Mouse (Mus musculus): ENCODE measurements at regions not wholly inside any gene's neighbourhood (a gene's known extent, or its start where the extent isn't known, plus 50 kb on each side); places are given as distances from the start of the nearest gene placed in this dataset.

DNA sequence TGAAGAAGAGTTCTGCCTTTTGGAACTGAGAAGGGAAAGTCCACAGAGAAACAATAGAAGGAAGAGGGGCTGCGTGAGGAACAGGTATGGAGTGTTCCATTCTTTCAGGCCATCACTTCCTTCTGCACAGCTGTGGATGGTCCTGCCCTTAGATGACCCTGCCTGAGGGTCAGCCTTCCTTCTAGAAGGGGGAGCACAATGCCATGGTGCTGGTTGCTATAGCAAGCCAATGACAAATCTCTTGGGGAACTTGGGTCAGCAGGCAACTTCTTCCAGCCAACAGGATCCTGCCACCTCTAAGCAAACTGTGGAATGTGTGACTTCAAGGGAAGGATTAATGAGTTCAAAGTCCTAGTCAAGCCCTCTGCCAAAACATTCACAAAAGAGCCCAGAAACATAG lies 329.1 kb upstream of the Pard3b start:
- H3K36me3 ChIP-seq, result no peaks in the 10 kb centered on the region
- H3K4me3 ChIP-seq, result no peak overlapping the region
- no peak overlapping the region for H3K4me2 ChIP-seq
- no peaks in the 10 kb centered on the region for H3K9me3 ChIP-seq
- 82% methylated on average over 1 of the region's 1 CpGs for WGBS
- peaks cover 8% of the 10 kb centered on the region; the same call in 1 of the 2 replicates for H3K4me1 ChIP-seq
- H3K27me3 ChIP-seq, result 0 out of 2 replicates have a peak, but pooled peaks cover 3% of the 10 kb centered on the region
- no peak for ATAC-seq (ENCODE audit: insufficient number of reproducible peaks, insufficient read depth, low FRiP score, low TSS enrichment, low read depth)
- H3K9ac ChIP-seq, result no peak overlapping the region
- no peak overlapping the region for H3K27ac ChIP-seq

DNA sequence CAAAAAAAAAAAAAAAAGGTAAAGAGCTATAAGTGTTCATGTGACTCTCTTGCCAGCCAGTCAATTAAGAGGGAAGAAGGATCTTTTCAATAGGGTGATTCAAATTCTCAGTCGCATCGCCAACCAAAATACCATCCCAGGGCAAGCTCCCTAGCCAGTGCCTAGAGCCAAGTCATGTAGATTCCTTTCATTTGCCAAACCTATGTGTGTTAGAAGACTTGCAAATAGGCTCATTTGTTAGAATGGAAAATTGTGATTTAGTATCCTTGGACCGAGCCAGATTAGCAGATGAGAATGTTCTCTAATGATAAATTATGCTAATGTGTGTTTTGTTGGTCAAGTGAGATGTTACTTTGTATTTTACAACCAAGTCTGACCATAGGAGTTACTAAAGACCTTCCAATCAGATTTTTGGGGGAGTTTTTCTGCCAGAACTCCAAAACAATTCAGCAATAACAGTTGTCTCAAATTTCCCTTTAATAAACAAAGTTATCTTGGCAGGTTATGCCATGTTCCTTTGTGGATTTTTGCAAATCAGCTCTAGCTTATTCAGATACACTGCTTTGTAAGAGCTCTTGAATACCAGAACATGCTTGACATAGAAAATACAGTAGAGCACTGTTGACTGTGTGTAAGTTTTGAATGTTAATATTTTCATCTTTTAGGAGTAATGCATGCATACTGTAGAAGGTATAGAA lies 328.4 kb upstream of the Pard3b start:
- no peak overlapping the region for H3K4me3 ChIP-seq
- no peak overlapping the region for H3K9ac ChIP-seq
- H3K9me3 ChIP-seq, result no peaks in the 10 kb centered on the region
- H3K4me1 ChIP-seq, result peaks cover 8% of the 10 kb centered on the region; the same call in 1 of the 2 replicates
- H3K36me3 ChIP-seq, result no peaks in the 10 kb centered on the region
- no peak overlapping the region for H3K27ac ChIP-seq
- no peak for ATAC-seq (ENCODE audit: insufficient number of reproducible peaks, insufficient read depth, low FRiP score, low TSS enrichment, low read depth)
- H3K4me2 ChIP-seq, result no peak overlapping the region
- 0 out of 2 replicates have a peak, but pooled peaks cover 3% of the 10 kb centered on the region for H3K27me3 ChIP-seq
- WGBS, result 92% methylated on average over 3 of the region's 3 CpGs

DNA sequence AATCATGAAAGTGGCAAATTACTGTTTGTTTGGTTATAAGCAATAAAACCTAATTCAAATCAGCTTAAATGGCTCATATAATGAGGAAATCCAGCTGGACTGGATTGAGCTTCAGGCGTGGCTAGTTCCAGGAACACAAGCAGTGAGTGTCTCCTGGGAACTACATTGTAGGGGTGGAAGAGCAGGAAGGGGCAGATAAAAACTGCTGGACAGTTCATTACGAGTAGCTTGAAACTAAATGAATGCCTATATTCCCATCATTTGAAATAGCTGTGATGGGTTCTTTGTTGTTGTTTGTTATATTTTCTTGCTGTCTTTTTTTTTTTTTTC lies 327.9 kb upstream of the Pard3b start:
- no peaks in the 10 kb centered on the region for H3K9me3 ChIP-seq
- no peak overlapping the region for H3K27ac ChIP-seq
- peaks cover 8% of the 10 kb centered on the region; the same call in 1 of the 2 replicates for H3K4me1 ChIP-seq
- no peak for ATAC-seq (ENCODE audit: insufficient number of reproducible peaks, insufficient read depth, low FRiP score, low TSS enrichment, low read depth)
- H3K9ac ChIP-seq, result no peak overlapping the region
- H3K4me3 ChIP-seq, result no peak overlapping the region
- no peak overlapping the region for H3K4me2 ChIP-seq
- 51% methylated on average over 2 of the region's 2 CpGs for WGBS
- no peaks in the 10 kb centered on the region for H3K36me3 ChIP-seq
- no peaks in the 10 kb centered on the region for H3K27me3 ChIP-seq

DNA sequence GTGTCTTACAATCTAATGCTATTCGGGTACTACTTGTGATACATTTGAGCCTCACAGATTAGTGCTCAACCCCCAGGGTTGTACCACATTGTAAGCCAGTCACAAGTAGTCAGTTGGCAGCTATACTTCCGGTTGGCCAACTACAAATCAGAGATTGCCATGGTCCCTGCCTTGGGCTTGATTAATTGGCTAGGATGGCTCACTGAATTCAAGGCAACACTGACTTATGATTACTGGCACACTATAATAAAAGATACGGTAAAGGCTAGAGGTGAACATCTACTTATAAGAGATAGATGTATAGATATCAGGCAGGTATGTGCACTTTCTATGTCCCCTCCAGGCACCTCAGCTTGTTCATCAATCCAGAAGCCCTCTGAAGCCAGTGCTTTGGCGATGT lies 325.4 kb upstream of the Pard3b start:
- H3K36me3 ChIP-seq, result no peaks in the 10 kb centered on the region
- WGBS, result 86% methylated on average over 4 of the region's 4 CpGs
- H3K27ac ChIP-seq, result no peak overlapping the region
- no peak overlapping the region for H3K4me3 ChIP-seq
- peaks cover 8% of the 10 kb centered on the region; the same call in 1 of the 2 replicates for H3K4me1 ChIP-seq
- H3K27me3 ChIP-seq, result no peaks in the 10 kb centered on the region
- no peak overlapping the region for H3K9ac ChIP-seq
- no peak for ATAC-seq (ENCODE audit: insufficient number of reproducible peaks, insufficient read depth, low FRiP score, low TSS enrichment, low read depth)
- H3K9me3 ChIP-seq, result no peaks in the 10 kb centered on the region
- H3K4me2 ChIP-seq, result no peak overlapping the region

DNA sequence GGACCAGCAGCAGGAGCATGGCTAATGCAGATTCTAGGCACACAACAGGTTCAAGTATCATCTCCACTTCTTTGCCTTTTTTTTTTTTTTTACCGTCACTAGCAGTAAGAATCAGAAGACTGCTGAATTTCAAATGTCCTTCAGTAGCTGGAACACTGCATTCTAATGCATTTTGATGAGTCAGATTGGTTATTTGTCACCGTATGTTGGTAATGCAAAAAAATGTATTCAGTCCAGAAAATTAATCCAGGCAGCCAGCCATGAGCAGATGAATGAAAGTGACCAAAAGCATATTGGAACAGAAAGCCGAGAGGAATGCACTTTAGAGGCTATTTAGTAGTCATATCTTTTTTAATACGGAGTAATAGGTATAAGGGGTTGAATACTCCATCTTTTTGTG lies 322.4 kb upstream of the Pard3b start:
- no peak for ATAC-seq (ENCODE audit: insufficient number of reproducible peaks, insufficient read depth, low FRiP score, low TSS enrichment, low read depth)
- WGBS, result 83% methylated on average over 4 of the region's 4 CpGs
- H3K4me3 ChIP-seq, result no peak overlapping the region
- H3K9ac ChIP-seq, result no peak overlapping the region
- no peaks in the 10 kb centered on the region for H3K27me3 ChIP-seq
- H3K4me2 ChIP-seq, result no peak overlapping the region
- H3K4me1 ChIP-seq, result peaks cover 14% of the 10 kb centered on the region
- H3K27ac ChIP-seq, result no peak overlapping the region
- H3K9me3 ChIP-seq, result no peaks in the 10 kb centered on the region
- no peaks in the 10 kb centered on the region for H3K36me3 ChIP-seq

DNA sequence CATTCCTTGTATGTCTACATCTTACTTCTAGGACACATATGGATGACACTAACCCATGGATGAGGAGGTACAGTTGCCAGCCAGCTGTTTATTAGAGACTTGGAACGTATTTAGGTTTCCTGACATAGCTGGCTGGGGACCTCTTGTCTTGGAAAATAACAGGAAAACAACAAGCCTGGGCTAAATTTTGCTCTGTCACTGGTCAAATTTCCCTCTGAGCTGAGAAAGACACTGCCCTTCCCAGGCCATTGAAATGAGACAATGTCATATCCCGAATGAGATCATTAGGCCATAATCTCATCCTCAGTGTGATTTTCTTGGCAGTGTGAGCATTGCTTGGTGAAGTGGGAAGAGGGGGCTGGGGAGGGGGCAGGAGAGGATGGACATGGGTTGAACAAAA lies 321.9 kb upstream of the Pard3b start:
- 76% methylated on average over 2 of the region's 2 CpGs for whole genome bisulfite sequencing
- H3K9me3 ChIP-seq, result no peaks in the 10 kb centered on the region
- no peak overlapping the region for H3K4me2 ChIP-seq
- H3K27ac ChIP-seq, result no peak overlapping the region
- H3K36me3 ChIP-seq, result no peaks in the 10 kb centered on the region
- H3K4me3 ChIP-seq, result no peak overlapping the region
- peaks cover 19% of the 10 kb centered on the region for H3K4me1 ChIP-seq
- no peaks in the 10 kb centered on the region; the same call in 1 of the 2 replicates for H3K27me3 ChIP-seq
- no peak overlapping the region for H3K9ac ChIP-seq
- ATAC-seq (ENCODE audit: insufficient number of reproducible peaks, insufficient read depth, low FRiP score, low TSS enrichment, low read depth), result no peak

DNA sequence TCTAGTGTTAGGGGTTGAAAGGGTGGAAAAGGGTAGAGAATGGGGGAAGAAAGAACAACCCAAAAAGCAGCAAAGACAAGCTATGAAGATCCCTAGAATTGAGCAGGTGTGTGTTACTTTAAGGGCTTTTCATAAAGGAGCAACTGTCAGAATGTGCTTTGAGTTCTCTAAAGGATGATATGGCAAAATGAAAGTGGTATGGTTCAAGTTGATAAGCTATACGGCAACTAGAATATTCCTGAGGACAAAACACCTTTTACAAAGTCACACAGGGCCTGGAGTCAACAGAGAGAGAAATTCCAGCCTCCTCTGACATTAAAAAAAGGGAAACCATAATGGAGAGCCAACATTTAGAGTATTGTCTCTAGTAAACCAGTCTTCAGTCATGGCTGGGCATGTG lies 320.6 kb upstream of the Pard3b start:
- H3K27me3 ChIP-seq, result no peaks in the 10 kb centered on the region; the same call in 1 of the 2 replicates
- no peak for ATAC-seq (ENCODE audit: insufficient number of reproducible peaks, insufficient read depth, low FRiP score, low TSS enrichment, low read depth)
- H3K36me3 ChIP-seq, result no peaks in the 10 kb centered on the region
- H3K4me1 ChIP-seq, result peaks cover 16% of the 10 kb centered on the region
- H3K27ac ChIP-seq, result no peak overlapping the region
- no peak overlapping the region for H3K4me2 ChIP-seq
- no peak overlapping the region for H3K4me3 ChIP-seq
- WGBS, result 90% methylated on average over 1 of the region's 1 CpGs
- no peak overlapping the region for H3K9ac ChIP-seq
- no peaks in the 10 kb centered on the region for H3K9me3 ChIP-seq

DNA sequence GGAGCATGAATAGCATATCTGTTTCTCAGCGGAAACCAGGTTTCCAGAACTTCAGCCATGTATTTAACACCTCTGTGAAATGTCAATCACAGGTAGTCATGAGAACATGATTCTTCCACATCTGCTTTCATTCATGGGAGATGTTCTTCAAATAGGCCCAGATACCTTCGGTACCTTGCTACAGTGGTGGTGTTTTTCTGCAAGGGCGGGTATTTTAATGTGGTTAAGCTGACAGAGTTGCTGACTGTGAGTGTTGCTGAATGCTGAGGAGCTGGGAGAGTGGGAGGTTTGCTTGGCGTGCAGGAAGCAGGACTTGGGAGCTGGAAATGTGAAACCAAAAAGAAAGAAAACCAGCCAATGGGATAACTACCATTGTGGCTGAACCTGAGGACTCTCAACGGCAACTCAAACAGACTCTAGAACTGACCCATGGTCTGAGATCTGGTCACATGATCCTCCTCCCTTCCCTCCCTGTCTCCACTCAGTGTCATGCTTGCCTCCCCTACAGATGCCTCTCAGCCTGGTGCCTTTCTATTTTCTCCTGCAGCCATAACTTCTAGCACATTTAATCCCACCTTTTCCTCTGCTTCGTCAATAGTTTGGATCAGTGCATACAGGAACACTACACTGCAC lies 317.0 kb upstream of the Pard3b start:
- ATAC-seq (ENCODE audit: insufficient number of reproducible peaks, insufficient read depth, low FRiP score, low TSS enrichment, low read depth), result no peak
- Histone ChIP-seq H3K9me3 (no peaks in the 10 kb centered on the region), H3K4me3 (no peak overlapping the region), H3K4me2 (no peak overlapping the region), H3K4me1 (peaks cover 16% of the 10 kb centered on the region), H3K9ac (no peak overlapping the region), H3K27me3 (no peaks in the 10 kb centered on the region; the same call in 1 of the 2 replicates), H3K36me3 (no peaks in the 10 kb centered on the region), H3K27ac (peak overlapping the region; percentile 45; the same call in 1 of the 2 replicates)
- WGBS, result 47% methylated on average over 6 of the region's 6 CpGs

DNA sequence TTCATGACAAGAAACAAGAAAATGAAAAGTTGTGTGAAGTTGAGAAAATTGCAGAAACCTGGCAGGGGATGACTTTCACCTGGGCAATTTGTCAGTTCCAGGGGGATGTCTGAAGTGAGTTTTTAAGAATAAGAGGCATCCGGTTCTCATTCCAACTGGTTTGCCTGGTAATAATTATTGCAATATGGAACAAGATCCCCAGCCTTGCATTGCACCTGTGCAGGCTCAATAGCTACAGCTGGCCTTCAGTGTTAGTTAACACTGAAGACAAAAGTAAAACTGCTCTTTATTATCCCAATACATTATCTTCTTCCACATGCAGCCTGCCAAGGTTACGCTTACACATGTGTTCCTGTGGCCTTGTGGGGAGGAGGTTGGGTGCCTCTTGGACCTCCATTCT lies 307.2 kb upstream of the Pard3b start:
- no peak for ATAC-seq (ENCODE audit: insufficient number of reproducible peaks, insufficient read depth, low FRiP score, low TSS enrichment, low read depth)
- no peak overlapping the region for H3K27ac ChIP-seq
- H3K36me3 ChIP-seq, result no peaks in the 10 kb centered on the region
- H3K27me3 ChIP-seq, result no peaks in the 10 kb centered on the region; the same call in 1 of the 2 replicates
- 38% methylated on average over 2 of the region's 2 CpGs for WGBS
- H3K4me1 ChIP-seq, result no peaks in the 10 kb centered on the region
- no peak overlapping the region for H3K9ac ChIP-seq
- H3K9me3 ChIP-seq, result no peaks in the 10 kb centered on the region
- H3K4me3 ChIP-seq, result no peak overlapping the region
- no peak overlapping the region for H3K4me2 ChIP-seq

DNA sequence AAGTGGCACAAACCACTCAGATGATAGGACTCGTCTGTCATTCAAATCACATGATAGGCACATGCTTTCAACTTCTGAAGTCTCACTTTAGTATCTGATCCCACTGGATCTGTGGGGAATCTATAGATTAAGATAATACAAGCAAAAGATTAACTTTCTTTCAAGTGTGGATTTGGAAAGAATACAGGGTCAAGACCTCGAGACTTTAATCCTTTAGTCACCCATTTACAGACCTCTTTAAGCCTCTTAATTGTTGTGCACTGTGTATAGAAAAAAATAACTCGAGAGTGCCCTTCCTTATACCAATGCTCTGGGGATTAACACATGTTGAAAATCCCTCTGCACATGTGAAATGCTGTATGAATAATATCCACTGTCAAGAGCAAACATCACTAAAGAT lies 306.7 kb upstream of the Pard3b start:
- no peak overlapping the region for H3K4me3 ChIP-seq
- H3K36me3 ChIP-seq, result no peaks in the 10 kb centered on the region
- no peaks in the 10 kb centered on the region for H3K4me1 ChIP-seq
- H3K27me3 ChIP-seq, result no peaks in the 10 kb centered on the region; the same call in 1 of the 2 replicates
- no peak overlapping the region for H3K4me2 ChIP-seq
- no peak overlapping the region for H3K9ac ChIP-seq
- no peak for ATAC-seq (ENCODE audit: insufficient number of reproducible peaks, insufficient read depth, low FRiP score, low TSS enrichment, low read depth)
- H3K9me3 ChIP-seq, result no peaks in the 10 kb centered on the region
- 31% methylated on average over 3 of the region's 3 CpGs for WGBS
- H3K27ac ChIP-seq, result no peak overlapping the region

DNA sequence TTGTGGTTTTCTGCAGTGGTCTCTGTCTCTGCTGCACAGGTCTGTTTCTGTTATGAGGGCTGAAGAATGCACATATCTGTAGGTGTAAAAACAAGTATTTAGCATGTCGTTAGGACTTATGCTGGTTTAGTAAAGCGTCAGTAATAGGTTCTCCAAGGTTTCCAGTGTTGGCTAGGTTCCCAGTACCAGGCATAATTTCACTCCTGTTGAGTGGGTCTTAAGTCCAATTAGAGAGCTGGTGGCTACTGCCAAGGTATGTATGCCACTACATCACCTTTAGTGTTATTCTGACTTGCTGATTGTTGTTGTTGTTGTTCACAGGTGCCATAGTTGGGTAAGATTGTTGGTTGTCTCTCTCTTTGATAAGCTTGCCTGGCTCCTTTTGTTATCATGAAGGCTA lies 302.3 kb upstream of the Pard3b start:
- no peaks in the 10 kb centered on the region for H3K9me3 ChIP-seq
- H3K9ac ChIP-seq, result no peak overlapping the region
- H3K27me3 ChIP-seq, result no peaks in the 10 kb centered on the region
- H3K4me3 ChIP-seq, result no peak overlapping the region
- H3K4me2 ChIP-seq, result no peak overlapping the region
- WGBS, result 75% methylated on average over 2 of the region's 2 CpGs
- H3K4me1 ChIP-seq, result no peaks in the 10 kb centered on the region
- no peak overlapping the region for H3K27ac ChIP-seq
- H3K36me3 ChIP-seq, result no peaks in the 10 kb centered on the region
- ATAC-seq (ENCODE audit: insufficient number of reproducible peaks, insufficient read depth, low FRiP score, low TSS enrichment, low read depth), result no peak

DNA sequence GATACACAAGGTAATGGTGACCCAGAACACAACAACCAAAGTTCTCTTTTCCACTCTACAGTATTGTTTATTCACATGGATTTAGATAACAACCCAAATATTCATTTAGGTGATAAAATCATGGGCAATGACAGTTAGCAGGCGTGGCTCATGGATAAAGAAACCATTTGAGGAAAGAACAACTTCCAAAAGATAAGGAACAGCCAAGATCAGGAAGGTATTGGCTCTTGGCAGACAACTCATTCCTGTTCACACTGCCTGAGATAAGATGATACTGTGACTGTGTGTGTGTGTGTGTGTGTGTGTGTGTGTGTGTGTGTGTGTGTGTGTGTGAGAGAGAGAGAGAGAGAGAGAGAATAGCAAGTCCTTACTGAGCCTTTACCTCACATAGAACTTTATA lies 285.7 kb upstream of the Pard3b start:
- H3K9ac ChIP-seq, result no peak overlapping the region
- no peak overlapping the region for H3K4me2 ChIP-seq
- H3K27ac ChIP-seq, result no peak overlapping the region
- no peak overlapping the region for H3K4me3 ChIP-seq
- no peaks in the 10 kb centered on the region for H3K36me3 ChIP-seq
- ATAC-seq (ENCODE audit: insufficient number of reproducible peaks, insufficient read depth, low FRiP score, low TSS enrichment, low read depth), result no peak
- H3K4me1 ChIP-seq, result peaks cover 12% of the 10 kb centered on the region
- 77% methylated on average over 1 of the region's 1 CpGs for WGBS
- no peaks in the 10 kb centered on the region for H3K9me3 ChIP-seq
- no peaks in the 10 kb centered on the region for H3K27me3 ChIP-seq

Data from embryonic facial prominence, embryonic 13.5 days (tissue).